Mouse (Mus musculus) bone marrow macrophage, adult 2 months (primary cell): Measurements from ENCODE around the gene Stox1.

Source experiments
- CTCF ChIP-seq: IDR thresholded peaks from 2 replicates; pipeline ENCODE4 v1.5.1; 2012; ENCODE audit warnings: low read depth, mild to moderate bottlenecking, low read length, moderate library complexity
- POLR2A ChIP-seq: IDR thresholded peaks from 2 replicates; pipeline ENCODE4 v1.6.1; 2012; ENCODE audit warnings: mild to moderate bottlenecking, low read depth, low read length, borderline replicate concordance

GRCm38 (mm10) chr10:62651961-62652360 is 74.0 kb downstream of the Stox1 start:
- TF ChIP-seq POLR2A = no peak
- no peak for TF ChIP-seq CTCF
